Mouse (Mus musculus): ENCODE measurements around the gene Iqca.

- TF ChIP-seq CTCF (IDR thresholded peaks at IDR 0.05; ENCODE audit: low read depth, low read length) (no peak), TAL1 (conservative IDR thresholded peaks at IDR 0.05; ENCODE audit: low read depth, low read length) (no peak), GATA1 (IDR thresholded peaks at IDR 0.05; ENCODE audit: borderline replicate concordance, low read length) (no peak), GATA2 (IDR thresholded peaks at IDR 0.05; ENCODE audit: borderline replicate concordance, low read depth, low read length) (no peak), POLR2AphosphoS5 (IDR thresholded peaks at IDR 0.05; ENCODE audit: insufficient replicate concordance, low read depth, low read length) (no peak)
Measured at GRCm38 (mm10) chr1:90180479-90180878, 27.3 kb upstream of the Iqca start.
